Mouse (Mus musculus) liver, embryonic 12.5 days (tissue): ENCODE data around the gene Sstr2. TPM values are rescaled to one million over a fixed set of nuclear protein-coding genes. Genes with fewer than 3 reads are reported as not detected.

Experiments
- ATAC-seq: fragments of 200-750 bp; cut with Nextera tagmentation; 2 replicates; pipeline ENCODE4 v1.8.0; 2017; ENCODE audit warnings: moderate number of reproducible peaks, mild to moderate bottlenecking, moderate library complexity
- H3K27ac ChIP-seq: fragments of 300-500 bp; sonication (generic); 2 replicates; pipeline ENCODE4 v1.5.1; 2016; ENCODE audit warnings: mild to moderate bottlenecking
- H3K27me3 ChIP-seq: fragments of 300-500 bp; sonication (generic); replicated peaks from 2 replicates; pipeline ENCODE4 v1.6.1; 2016; ENCODE audit warnings: mild to moderate bottlenecking, moderate library complexity
- H3K36me3 ChIP-seq: fragments of 300-500 bp; sonication (generic); 2 replicates; pipeline ENCODE4 v1.6.1; 2016; ENCODE audit warnings: mild to moderate bottlenecking, moderate library complexity
- H3K4me1 ChIP-seq: fragments of 300-500 bp; sonication (generic); 2 replicates; pipeline ENCODE4 v1.6.1; 2016
- H3K4me2 ChIP-seq: fragments of 300-500 bp; sonication (generic); 2 replicates; pipeline ENCODE4 v1.6.1; 2016; ENCODE audit warnings: mild to moderate bottlenecking, moderate library complexity
- H3K4me3 ChIP-seq: fragments of 300-500 bp; sonication (generic); 2 replicates; pipeline ENCODE4 v1.5.1; 2016; ENCODE audit warnings: mild to moderate bottlenecking, moderate library complexity
- H3K9ac ChIP-seq: fragments of 300-500 bp; sonication (generic); 2 replicates; pipeline ENCODE4 v1.6.1; 2016; ENCODE audit warnings: mild to moderate bottlenecking, moderate library complexity
- H3K9me3 ChIP-seq: fragments of 300-500 bp; sonication (generic); replicated peaks from 2 replicates; pipeline ENCODE4 v1.6.1; 2016; ENCODE audit warnings: mild to moderate bottlenecking, moderate library complexity
- whole genome bisulfite sequencing: fragments of 180-500 bp; shearing (Covaris S2); methylation state at CpG from one replicate; pipeline ENCODE4 v1.1.7; 2016; ENCODE audit not compliant: insufficient replicate concordance; 5-methylcytosine and 5-hydroxymethylcytosine counted together
- polyA plus RNA-seq: library from polyadenylated mRNA; unstranded; fragments of >200 nt; fragmentation: Nextera tagmentation; extraction: Ambion mirVana; gene quantifications from 2 replicates; pipeline ENCODE4 v1.2.1, GENCODE M21; 2016

Sstr2 gene
- polyA plus RNA-seq, 1 experiment from 2014 or later, result 2.7 TPM

- no peak overlapping the region for H3K4me3 ChIP-seq
- H3K27ac ChIP-seq, result no peak overlapping the region
- no peaks in the 10 kb centered on the region for H3K27me3 ChIP-seq
- WGBS, result 86% methylated on average over 12 of the region's 12 CpGs
- no peak overlapping the region for H3K9ac ChIP-seq
- no peak overlapping the region for H3K4me2 ChIP-seq
- no peaks in the 10 kb centered on the region for H3K9me3 ChIP-seq
- H3K4me1 ChIP-seq, result peaks cover 12% of the 10 kb centered on the region
- H3K36me3 ChIP-seq, result no peaks in the 10 kb centered on the region
- ATAC-seq, result no peak
Measured at GRCm38 (mm10) chr11:113607556-113607955, 11.6 kb upstream of the Sstr2 start.

GRCm38 (mm10) chr11:113609581-113609980 is 9.6 kb upstream of the Sstr2 start:
- H3K27me3 ChIP-seq, result no peaks in the 10 kb centered on the region
- WGBS, result 58% methylated on average over 5 of the region's 5 CpGs
- no peaks in the 10 kb centered on the region for H3K9me3 ChIP-seq
- no peak for ATAC-seq
- no peaks in the 10 kb centered on the region for H3K36me3 ChIP-seq
- H3K27ac ChIP-seq, result no peak overlapping the region
- H3K4me1 ChIP-seq, result peaks cover 12% of the 10 kb centered on the region
- no peak overlapping the region for H3K9ac ChIP-seq
- H3K4me3 ChIP-seq, result no peak overlapping the region
- H3K4me2 ChIP-seq, result no peak overlapping the region

- no peak overlapping the region for H3K9ac ChIP-seq
- no peak overlapping the region for H3K4me2 ChIP-seq
- ATAC-seq, result no peak
- no peaks in the 10 kb centered on the region for H3K9me3 ChIP-seq
- H3K36me3 ChIP-seq, result no peaks in the 10 kb centered on the region
- no peak overlapping the region for H3K4me3 ChIP-seq
- H3K27me3 ChIP-seq, result no peaks in the 10 kb centered on the region
- peaks cover 12% of the 10 kb centered on the region for H3K4me1 ChIP-seq
- no peak overlapping the region for H3K27ac ChIP-seq
- WGBS, result 52% methylated on average over 5 of the region's 5 CpGs
Measured at GRCm38 (mm10) chr11:113610266-113610665, 8.9 kb upstream of the Sstr2 start.

- Histone ChIP-seq H3K27me3 (0 out of 2 replicates have a peak, but pooled peaks cover 6% of the 10 kb centered on the region), H3K36me3 (no peaks in the 10 kb centered on the region), H3K9ac (no peak overlapping the region), H3K27ac (peak overlapping the region; percentile 3; the same call in 1 of the 2 replicates), H3K4me3 (no peak overlapping the region), H3K9me3 (no peaks in the 10 kb centered on the region), H3K4me2 (peak overlapping the region; percentile 41; the same call in 1 of the 2 replicates), H3K4me1 (peaks cover 12% of the 10 kb centered on the region)
- ATAC-seq, result no peak
- 72% methylated on average over 10 of the region's 10 CpGs for WGBS
Measured at GRCm38 (mm10) chr11:113611112-113611646, 8.0 kb upstream of the Sstr2 start.

GRCm38 (mm10) chr11:113611664-113612611 is 7.2 kb upstream of the Sstr2 start:
- 20% methylated on average over 24 of the region's 24 CpGs for WGBS
- ATAC-seq, result peak; percentile 42; the same call in 1 of the 2 replicates
- H3K27me3 ChIP-seq, result 0 out of 2 replicates have a peak, but pooled peaks cover 6% of the 10 kb centered on the region
- H3K4me2 ChIP-seq, result peak overlapping the region; percentile 41
- H3K9ac ChIP-seq, result no peak overlapping the region
- peaks cover 12% of the 10 kb centered on the region for H3K4me1 ChIP-seq
- no peak overlapping the region for H3K4me3 ChIP-seq
- peak overlapping the region; percentile 3; the same call in 1 of the 2 replicates for H3K27ac ChIP-seq
- no peaks in the 10 kb centered on the region for H3K36me3 ChIP-seq
- H3K9me3 ChIP-seq, result no peaks in the 10 kb centered on the region

GRCm38 (mm10) chr11:113614476-113614875 is 4.7 kb upstream of the Sstr2 start:
- Histone ChIP-seq H3K27me3 (peaks cover 26% of the 10 kb centered on the region), H3K9ac (no peak overlapping the region), H3K36me3 (no peaks in the 10 kb centered on the region), H3K27ac (no peak overlapping the region), H3K4me2 (no peak overlapping the region), H3K9me3 (no peaks in the 10 kb centered on the region), H3K4me1 (peaks cover 31% of the 10 kb centered on the region), H3K4me3 (no peak overlapping the region)
- WGBS, result 30% methylated on average over 6 of the region's 6 CpGs
- no peak for ATAC-seq

- no peaks in the 10 kb centered on the region for H3K9me3 ChIP-seq
- ATAC-seq, result peak; percentile 64
- no peak overlapping the region for H3K4me3 ChIP-seq
- H3K27ac ChIP-seq, result peak overlapping the region; percentile 36; the same call in 1 of the 2 replicates
- H3K27me3 ChIP-seq, result peaks cover 53% of the 10 kb centered on the region
- peaks cover 23% of the 10 kb centered on the region for H3K4me1 ChIP-seq
- H3K9ac ChIP-seq, result no peak overlapping the region
- 39% methylated on average over 14 of the region's 14 CpGs for WGBS
- no peaks in the 10 kb centered on the region for H3K36me3 ChIP-seq
- 0 out of 2 replicates have a peak overlapping the region, but pooled peaks have one; percentile 13 for H3K4me2 ChIP-seq
Measured at GRCm38 (mm10) chr11:113617132-113617911, 1.8 kb upstream of the Sstr2 start.

- no peak for ATAC-seq
- H3K36me3 ChIP-seq, result no peaks in the 10 kb centered on the region
- WGBS, result 24% methylated on average over 4 of the region's 4 CpGs
- H3K9me3 ChIP-seq, result no peaks in the 10 kb centered on the region
- H3K27ac ChIP-seq, result 0 out of 2 replicates have a peak overlapping the region, but pooled peaks have one; percentile 36
- H3K9ac ChIP-seq, result no peak overlapping the region
- peak overlapping the region; percentile 67 for H3K4me2 ChIP-seq
- H3K4me3 ChIP-seq, result peak overlapping the region; percentile 49; the same call in 1 of the 2 replicates
- peaks cover 26% of the 10 kb centered on the region for H3K4me1 ChIP-seq
- H3K27me3 ChIP-seq, result peaks cover 53% of the 10 kb centered on the region
Measured at GRCm38 (mm10) chr11:113618303-113618671, 855 bp upstream of the Sstr2 start.

GRCm38 (mm10) chr11:113619420-113620080 is 408 bp downstream of the Sstr2 start:
- Histone ChIP-seq H3K36me3 (no peaks in the 10 kb centered on the region), H3K4me3 (peak overlapping the region; percentile 49), H3K9me3 (no peaks in the 10 kb centered on the region), H3K27me3 (peaks cover 56% of the 10 kb centered on the region), H3K4me2 (peak overlapping the region; percentile 67), H3K27ac (no peak overlapping the region), H3K9ac (0 out of 2 replicates have a peak overlapping the region, but pooled peaks have one; percentile 8), H3K4me1 (peaks cover 26% of the 10 kb centered on the region)
- ATAC-seq, result no peak
- 4% methylated on average over 31 of the region's 31 CpGs for WGBS

- Histone ChIP-seq H3K4me2 (no peak overlapping the region), H3K9ac (no peak overlapping the region), H3K27me3 (peaks cover 49% of the 10 kb centered on the region), H3K36me3 (no peaks in the 10 kb centered on the region), H3K27ac (no peak overlapping the region), H3K4me1 (peaks cover 26% of the 10 kb centered on the region), H3K4me3 (no peak overlapping the region), H3K9me3 (no peaks in the 10 kb centered on the region)
- WGBS, result 26% methylated on average over 2 of the region's 2 CpGs
- ATAC-seq, result no peak
Measured at GRCm38 (mm10) chr11:113621001-113621400, 1.9 kb downstream of the Sstr2 start.

GRCm38 (mm10) chr11:113622028-113622427 is 2.9 kb downstream of the Sstr2 start:
- no peak overlapping the region for H3K4me3 ChIP-seq
- 64% methylated on average over 4 of the region's 4 CpGs for WGBS
- no peak overlapping the region for H3K27ac ChIP-seq
- ATAC-seq, result no peak
- H3K27me3 ChIP-seq, result peaks cover 49% of the 10 kb centered on the region
- H3K4me2 ChIP-seq, result no peak overlapping the region
- H3K9me3 ChIP-seq, result no peaks in the 10 kb centered on the region
- H3K4me1 ChIP-seq, result peaks cover 26% of the 10 kb centered on the region
- no peaks in the 10 kb centered on the region for H3K36me3 ChIP-seq
- H3K9ac ChIP-seq, result no peak overlapping the region
